Mouse (Mus musculus) midbrain, embryonic 13.5 days (tissue): ENCODE measurements around the gene Nrde2. TPM values are rescaled to one million over a fixed set of nuclear protein-coding genes. Genes with fewer than 3 reads are reported as not detected.

Experiments used
- ATAC-seq: fragments of 200-750 bp; cut with Nextera tagmentation; 2 replicates; pipeline ENCODE4 v1.8.0; 2017; ENCODE audit warnings: mild to moderate bottlenecking, moderate TSS enrichment, moderate library complexity
- H3K27ac ChIP-seq: fragments of 300-500 bp; sonication (generic); 2 replicates; pipeline ENCODE4 v1.5.1; 2015; ENCODE audit warnings: inconsistent platforms, mild to moderate bottlenecking, moderate library complexity
- H3K27me3 ChIP-seq: fragments of 300-500 bp; sonication (generic); 2 replicates; pipeline ENCODE4 v1.6.1; 2015; ENCODE audit warnings: mild to moderate bottlenecking, inconsistent platforms
- H3K36me3 ChIP-seq: fragments of 300-500 bp; sonication (generic); 2 replicates; pipeline ENCODE4 v1.6.1; 2015; ENCODE audit warnings: mild to moderate bottlenecking, inconsistent platforms
- H3K4me1 ChIP-seq: fragments of 300-500 bp; sonication (generic); replicated peaks from 2 replicates; pipeline ENCODE4 v1.6.1; 2015; ENCODE audit warnings: inconsistent platforms
- H3K4me2 ChIP-seq: fragments of 300-500 bp; sonication (generic); replicated peaks from 2 replicates; pipeline ENCODE4 v1.6.1; 2015; ENCODE audit warnings: moderate library complexity, mild to moderate bottlenecking, inconsistent platforms
- H3K4me3 ChIP-seq: fragments of 300-500 bp; sonication (generic); replicated peaks from 2 replicates; pipeline ENCODE4 v1.5.1; 2015; ENCODE audit warnings: mild to moderate bottlenecking, inconsistent platforms
- H3K9ac ChIP-seq: fragments of 300-500 bp; sonication (generic); replicated peaks from 2 replicates; pipeline ENCODE4 v1.6.1; 2015; ENCODE audit warnings: mild to moderate bottlenecking, inconsistent platforms
- H3K9me3 ChIP-seq: fragments of 300-500 bp; sonication (generic); 2 replicates; pipeline ENCODE4 v1.6.1; 2016; ENCODE audit warnings: mild to moderate bottlenecking, inconsistent platforms
- WGBS: fragments of 180-500 bp; shearing (Covaris S2); methylation state at CpG from one replicate; pipeline ENCODE4 v1.1.7; 2015; 5-methylcytosine and 5-hydroxymethylcytosine counted together
- polyA plus RNA-seq: library from polyadenylated mRNA; unstranded; fragments of >200 nt; fragmentation: Nextera tagmentation; extraction: Ambion mirVana; gene quantifications from 2 replicates; pipeline ENCODE4 v1.2.1, GENCODE M21; 2015

Gene Nrde2
- polyA plus RNA-seq, 1 experiment from 2014 or later: 14.3 TPM

GRCm38 (mm10) chr12:100107436-100107835, 52.0 kb downstream of the Nrde2 start:
- Histone ChIP-seq H3K4me1 (peaks cover 17% of the 10 kb centered on the region), H3K4me2 (no peak overlapping the region), H3K36me3 (peaks cover 5% of the 10 kb centered on the region; the same call in 1 of the 2 replicates), H3K27ac (no peak overlapping the region), H3K4me3 (no peak overlapping the region), H3K9me3 (no peaks in the 10 kb centered on the region), H3K9ac (no peak overlapping the region), H3K27me3 (no peaks in the 10 kb centered on the region)
- ATAC-seq: no peak
- 58% methylated on average over 4 of the region's 4 CpGs for WGBS

- no peaks in the 10 kb centered on the region for H3K9me3 ChIP-seq
- 16% methylated on average over 17 of the region's 20 CpGs for WGBS
- no peak overlapping the region for H3K27ac ChIP-seq
- H3K9ac ChIP-seq: no peak overlapping the region
- no peaks in the 10 kb centered on the region for H3K36me3 ChIP-seq
- H3K4me3 ChIP-seq: no peak overlapping the region
- H3K4me1 ChIP-seq: peaks cover 12% of the 10 kb centered on the region
- H3K4me2 ChIP-seq: peak overlapping the region; percentile 15; the same call in 1 of the 2 replicates
- ATAC-seq: no peak
- no peaks in the 10 kb centered on the region for H3K27me3 ChIP-seq
These were observed 53.1 kb downstream of the Nrde2 start for GRCm38 (mm10) chr12:100106275-100106895.

- 90% methylated on average over 5 of the region's 5 CpGs for WGBS
- no peak overlapping the region for H3K4me3 ChIP-seq
- no peaks in the 10 kb centered on the region for H3K9me3 ChIP-seq
- H3K9ac ChIP-seq: no peak overlapping the region
- no peak for ATAC-seq
- no peak overlapping the region for H3K4me2 ChIP-seq
- H3K4me1 ChIP-seq: peaks cover 9% of the 10 kb centered on the region; the same call in 1 of the 2 replicates
- H3K27ac ChIP-seq: no peak overlapping the region
- H3K36me3 ChIP-seq: no peaks in the 10 kb centered on the region
- H3K27me3 ChIP-seq: no peaks in the 10 kb centered on the region
These were observed 54.9 kb downstream of the Nrde2 start for GRCm38 (mm10) chr12:100104530-100104929.

GRCm38 (mm10) chr12:100101651-100102050, 57.8 kb downstream of the Nrde2 start:
- no peak overlapping the region for H3K27ac ChIP-seq
- no peak overlapping the region for H3K9ac ChIP-seq
- ATAC-seq: no peak
- H3K4me3 ChIP-seq: no peak overlapping the region
- no peaks in the 10 kb centered on the region for H3K27me3 ChIP-seq
- no peaks in the 10 kb centered on the region for H3K9me3 ChIP-seq
- H3K36me3 ChIP-seq: no peaks in the 10 kb centered on the region
- H3K4me2 ChIP-seq: no peak overlapping the region
- WGBS: 65% methylated on average over 3 of the region's 3 CpGs
- H3K4me1 ChIP-seq: peaks cover 9% of the 10 kb centered on the region; the same call in 1 of the 2 replicates

- peaks cover 6% of the 10 kb centered on the region; the same call in 1 of the 2 replicates for H3K4me1 ChIP-seq
- 51% methylated on average over 3 of the region's 3 CpGs for WGBS
- no peak overlapping the region for H3K9ac ChIP-seq
- H3K4me3 ChIP-seq: no peak overlapping the region
- no peaks in the 10 kb centered on the region for H3K9me3 ChIP-seq
- ATAC-seq: peak; percentile 50; the same call in 1 of the 2 replicates
- H3K27ac ChIP-seq: no peak overlapping the region
- H3K36me3 ChIP-seq: no peaks in the 10 kb centered on the region
- no peak overlapping the region for H3K4me2 ChIP-seq
- no peaks in the 10 kb centered on the region for H3K27me3 ChIP-seq
These were observed 58.8 kb downstream of the Nrde2 start for GRCm38 (mm10) chr12:100100707-100101030.

GRCm38 (mm10) chr12:100099971-100100706, 59.3 kb downstream of the Nrde2 start:
- no peak overlapping the region for H3K9ac ChIP-seq
- 50% methylated on average over 3 of the region's 3 CpGs for WGBS
- H3K4me2 ChIP-seq: no peak overlapping the region
- H3K36me3 ChIP-seq: no peaks in the 10 kb centered on the region
- no peak overlapping the region for H3K4me3 ChIP-seq
- H3K27me3 ChIP-seq: no peaks in the 10 kb centered on the region
- peaks cover 6% of the 10 kb centered on the region; the same call in 1 of the 2 replicates for H3K4me1 ChIP-seq
- H3K27ac ChIP-seq: no peak overlapping the region
- peak; percentile 53; the same call in 1 of the 2 replicates for ATAC-seq
- no peaks in the 10 kb centered on the region for H3K9me3 ChIP-seq

GRCm38 (mm10) chr12:100093046-100093445, 66.4 kb downstream of the Nrde2 start:
- H3K9ac ChIP-seq: no peak overlapping the region
- no peaks in the 10 kb centered on the region for H3K4me1 ChIP-seq
- H3K4me2 ChIP-seq: no peak overlapping the region
- H3K27me3 ChIP-seq: no peaks in the 10 kb centered on the region
- no peak for ATAC-seq
- no peaks in the 10 kb centered on the region for H3K9me3 ChIP-seq
- H3K4me3 ChIP-seq: no peak overlapping the region
- WGBS: 89% methylated on average over 11 of the region's 11 CpGs
- no peak overlapping the region for H3K27ac ChIP-seq
- no peaks in the 10 kb centered on the region for H3K36me3 ChIP-seq

GRCm38 (mm10) chr12:100090750-100091149, 68.7 kb downstream of the Nrde2 start:
- Histone ChIP-seq H3K27ac (no peak overlapping the region), H3K9me3 (no peaks in the 10 kb centered on the region), H3K4me1 (no peaks in the 10 kb centered on the region), H3K27me3 (no peaks in the 10 kb centered on the region), H3K36me3 (no peaks in the 10 kb centered on the region), H3K4me2 (no peak overlapping the region), H3K4me3 (no peak overlapping the region), H3K9ac (no peak overlapping the region)
- no peak for ATAC-seq
- 93% methylated on average over 4 of the region's 4 CpGs for whole genome bisulfite sequencing

- 91% methylated on average over 5 of the region's 5 CpGs for WGBS
- H3K4me2 ChIP-seq: no peak overlapping the region
- no peak for ATAC-seq
- no peaks in the 10 kb centered on the region for H3K36me3 ChIP-seq
- no peak overlapping the region for H3K9ac ChIP-seq
- H3K4me3 ChIP-seq: no peak overlapping the region
- no peaks in the 10 kb centered on the region for H3K27me3 ChIP-seq
- no peaks in the 10 kb centered on the region for H3K9me3 ChIP-seq
- no peaks in the 10 kb centered on the region for H3K4me1 ChIP-seq
- no peak overlapping the region for H3K27ac ChIP-seq
These were observed 70.2 kb downstream of the Nrde2 start for GRCm38 (mm10) chr12:100089265-100089664.

GRCm38 (mm10) chr12:100088026-100088425, 71.4 kb downstream of the Nrde2 start:
- Histone ChIP-seq H3K9me3 (no peaks in the 10 kb centered on the region), H3K27me3 (no peaks in the 10 kb centered on the region)
- WGBS: 88% methylated on average over 3 of the region's 3 CpGs

GRCm38 (mm10) chr12:100079636-100080286, 79.7 kb downstream of the Nrde2 start:
- Histone ChIP-seq H3K9me3 (no peaks in the 10 kb centered on the region), H3K27me3 (no peaks in the 10 kb centered on the region), H3K4me1 (no peaks in the 10 kb centered on the region), H3K9ac (no peak overlapping the region), H3K27ac (no peak overlapping the region), H3K4me3 (no peak overlapping the region), H3K36me3 (no peaks in the 10 kb centered on the region), H3K4me2 (no peak overlapping the region)
- ATAC-seq: no peak
- 89% methylated on average over 8 of the region's 8 CpGs for WGBS

More at GRCm38 (mm10) chr12:100088026-100088425, 71.4 kb downstream of the Nrde2 start:
- no peaks in the 10 kb centered on the region for H3K4me1 ChIP-seq
- no peak overlapping the region for H3K27ac ChIP-seq
- H3K9ac ChIP-seq: no peak overlapping the region
- no peak overlapping the region for H3K4me3 ChIP-seq
- no peak overlapping the region for H3K4me2 ChIP-seq
- no peak for ATAC-seq
- H3K36me3 ChIP-seq: no peaks in the 10 kb centered on the region

- WGBS: 69% methylated on average over 4 of the region's 4 CpGs
These were observed 83.7 kb downstream of the Nrde2 start for GRCm38 (mm10) chr12:100075715-100076114.

More at GRCm38 (mm10) chr12:100075715-100076114, 83.7 kb downstream of the Nrde2 start:
- Histone ChIP-seq H3K4me2 (no peak overlapping the region), H3K27me3 (no peaks in the 10 kb centered on the region), H3K4me3 (no peak overlapping the region), H3K9me3 (no peaks in the 10 kb centered on the region), H3K36me3 (no peaks in the 10 kb centered on the region), H3K9ac (no peak overlapping the region), H3K27ac (no peak overlapping the region), H3K4me1 (0 out of 2 replicates have a peak, but pooled peaks cover 4% of the 10 kb centered on the region)
- no peak for ATAC-seq
